Mouse (Mus musculus) heart, embryonic 11.5 days (tissue): ENCODE results near the gene Hoxd4. TPM values are rescaled to one million over a fixed set of nuclear protein-coding genes. Genes with fewer than 3 reads are reported as not detected.

ENCODE experiments used
- ATAC-seq: fragments of 200-750 bp; cut with Nextera tagmentation; replicated peaks from 2 replicates; pipeline ENCODE4 v1.8.0; 2017; ENCODE audit warnings: moderate library complexity; ENCODE audit not compliant: insufficient number of reproducible peaks, low FRiP score, low TSS enrichment
- H3K27ac ChIP-seq: fragments of 300-500 bp; sonication (generic); 2 replicates; pipeline ENCODE4 v1.5.1; 2014; ENCODE audit warnings: mild to moderate bottlenecking, low read depth, low read length
- H3K27me3 ChIP-seq: fragments of 300-500 bp; sonication (generic); 2 replicates; pipeline ENCODE4 v1.6.1; 2014; ENCODE audit warnings: mild to moderate bottlenecking, low read length, mixed read lengths; ENCODE audit not compliant: control insufficient read depth, insufficient read depth
- H3K36me3 ChIP-seq: fragments of 300-500 bp; sonication (generic); 2 replicates; pipeline ENCODE4 v1.6.1; 2014; ENCODE audit warnings: mild to moderate bottlenecking, low read length, moderate library complexity, mixed read lengths; ENCODE audit not compliant: control insufficient read depth, insufficient read depth
- H3K4me1 ChIP-seq: fragments of 300-500 bp; sonication (generic); 2 replicates; pipeline ENCODE4 v1.6.1; 2014; ENCODE audit warnings: low read length; ENCODE audit not compliant: control insufficient read depth, insufficient read depth
- H3K4me2 ChIP-seq: fragments of 300-500 bp; sonication (generic); 2 replicates; pipeline ENCODE4 v1.6.1; 2014; ENCODE audit warnings: mild to moderate bottlenecking, moderate library complexity
- H3K4me3 ChIP-seq: fragments of 300-500 bp; sonication (generic); 2 replicates; pipeline ENCODE4 v1.5.1; 2014; ENCODE audit warnings: low read depth, low read length
- H3K9ac ChIP-seq: fragments of 300-500 bp; sonication (generic); 2 replicates; pipeline ENCODE4 v1.6.1; 2014; ENCODE audit warnings: mild to moderate bottlenecking, low read depth, low read length, moderate library complexity
- H3K9me3 ChIP-seq: fragments of 300-500 bp; sonication (generic); replicated peaks from 2 replicates; pipeline ENCODE4 v1.6.1; 2016; ENCODE audit warnings: low read length; ENCODE audit not compliant: control insufficient read depth
- WGBS: fragments of 180-500 bp; shearing (Covaris S2); extraction: QIAGEN DNeasy Blood & Tissue Kit; methylation state at CpG from one replicate; pipeline ENCODE4 v1.1.7; 2014; ENCODE audit not compliant: insufficient replicate concordance; 5-methylcytosine and 5-hydroxymethylcytosine counted together
- polyA plus RNA-seq: library from polyadenylated mRNA; unstranded; fragments of >200 nt; fragmentation: Nextera tagmentation; extraction: Ambion mirVana; gene quantifications from 2 replicates; pipeline ENCODE4 v1.2.1, GENCODE M21; 2014

Gene Hoxd4
- polyA plus RNA-seq, 1 experiment from 2014 or later, result not detected

- Histone ChIP-seq H3K9me3 (no peaks in the 10 kb centered on the region), H3K4me1 (peaks cover 4% of the 10 kb centered on the region; the same call in 1 of the 2 replicates), H3K9ac (no peak overlapping the region), H3K27me3 (peaks cover 94% of the 10 kb centered on the region), H3K36me3 (no peaks in the 10 kb centered on the region), H3K27ac (no peak overlapping the region), H3K4me2 (no peak overlapping the region), H3K4me3 (no peak overlapping the region)
- WGBS, result 2% methylated on average over 6 of the region's 6 CpGs
- ATAC-seq, result no peak
Observed at GRCm38 (mm10) chr2:74733765-74734164, 22.0 kb downstream of the Hoxd4 start.

- no peaks in the 10 kb centered on the region for H3K9me3 ChIP-seq
- 2% methylated on average over 13 of the region's 13 CpGs for WGBS
- H3K27ac ChIP-seq, result no peak overlapping the region
- no peak overlapping the region for H3K4me3 ChIP-seq
- no peak for ATAC-seq
- peaks cover 4% of the 10 kb centered on the region; the same call in 1 of the 2 replicates for H3K4me1 ChIP-seq
- no peak overlapping the region for H3K9ac ChIP-seq
- H3K27me3 ChIP-seq, result peaks cover 94% of the 10 kb centered on the region
- H3K36me3 ChIP-seq, result no peaks in the 10 kb centered on the region
- no peak overlapping the region for H3K4me2 ChIP-seq
Observed at GRCm38 (mm10) chr2:74734451-74734850, 22.7 kb downstream of the Hoxd4 start.

GRCm38 (mm10) chr2:74734996-74735811 lies 23.5 kb downstream of the Hoxd4 start:
- H3K9ac ChIP-seq, result no peak overlapping the region
- no peak overlapping the region for H3K27ac ChIP-seq
- no peaks in the 10 kb centered on the region for H3K9me3 ChIP-seq
- ATAC-seq, result no peak
- H3K36me3 ChIP-seq, result no peaks in the 10 kb centered on the region
- H3K4me1 ChIP-seq, result peaks cover 4% of the 10 kb centered on the region; the same call in 1 of the 2 replicates
- 2% methylated on average over 27 of the region's 27 CpGs for WGBS
- peaks cover 97% of the 10 kb centered on the region for H3K27me3 ChIP-seq
- H3K4me2 ChIP-seq, result peak overlapping the region; percentile 46
- H3K4me3 ChIP-seq, result no peak overlapping the region

GRCm38 (mm10) chr2:74735851-74736687 lies 24.3 kb downstream of the Hoxd4 start:
- ATAC-seq, result no peak
- Histone ChIP-seq H3K4me1 (peaks cover 4% of the 10 kb centered on the region), H3K27me3 (peaks cover 96% of the 10 kb centered on the region), H3K9me3 (no peaks in the 10 kb centered on the region), H3K4me2 (peak overlapping the region; percentile 46), H3K36me3 (no peaks in the 10 kb centered on the region), H3K9ac (0 out of 2 replicates have a peak overlapping the region, but pooled peaks have one; percentile 34), H3K4me3 (peak overlapping the region; percentile 30), H3K27ac (no peak overlapping the region)
- WGBS, result under 1% methylated on average over 42 of the region's 42 CpGs

- H3K4me1 ChIP-seq, result peaks cover 4% of the 10 kb centered on the region
- no peak for ATAC-seq
- no peak overlapping the region for H3K9ac ChIP-seq
- H3K4me3 ChIP-seq, result 0 out of 2 replicates have a peak overlapping the region, but pooled peaks have one; percentile 30
- H3K27me3 ChIP-seq, result peaks cover 97% of the 10 kb centered on the region
- no peak overlapping the region; the same call in 1 of the 2 replicates for H3K4me2 ChIP-seq
- no peaks in the 10 kb centered on the region for H3K36me3 ChIP-seq
- no peaks in the 10 kb centered on the region for H3K9me3 ChIP-seq
- H3K27ac ChIP-seq, result no peak overlapping the region
- 4% methylated on average over 15 of the region's 15 CpGs for WGBS
Observed at GRCm38 (mm10) chr2:74736688-74737577, 25.2 kb downstream of the Hoxd4 start.

GRCm38 (mm10) chr2:74737578-74738070 lies 25.9 kb downstream of the Hoxd4 start:
- H3K27ac ChIP-seq, result no peak overlapping the region
- peaks cover 96% of the 10 kb centered on the region for H3K27me3 ChIP-seq
- H3K9me3 ChIP-seq, result no peaks in the 10 kb centered on the region
- 4% methylated on average over 7 of the region's 7 CpGs for WGBS
- ATAC-seq, result no peak
- no peak overlapping the region for H3K4me2 ChIP-seq
- no peaks in the 10 kb centered on the region for H3K36me3 ChIP-seq
- H3K4me3 ChIP-seq, result no peak overlapping the region
- H3K9ac ChIP-seq, result no peak overlapping the region
- H3K4me1 ChIP-seq, result peaks cover 4% of the 10 kb centered on the region

GRCm38 (mm10) chr2:74738623-74739475 lies 27.1 kb downstream of the Hoxd4 start:
- H3K27me3 ChIP-seq, result peaks cover 96% of the 10 kb centered on the region
- H3K4me2 ChIP-seq, result no peak overlapping the region
- WGBS, result under 1% methylated on average over 20 of the region's 20 CpGs
- peaks cover 4% of the 10 kb centered on the region for H3K4me1 ChIP-seq
- no peak overlapping the region for H3K27ac ChIP-seq
- H3K36me3 ChIP-seq, result no peaks in the 10 kb centered on the region
- no peak overlapping the region for H3K4me3 ChIP-seq
- H3K9me3 ChIP-seq, result no peaks in the 10 kb centered on the region
- no peak for ATAC-seq
- H3K9ac ChIP-seq, result no peak overlapping the region
